Mouse (Mus musculus): ENCODE results near the gene Odc1. TPM values are rescaled to one million over a fixed set of nuclear protein-coding genes. Genes with fewer than 3 reads are reported as not detected.

Odc1 gene
- polyA plus RNA-seq, 1 experiment, result 247 TPM

GRCm38 (mm10) chr12:17591249-17591648 is 46.7 kb downstream of the Odc1 start:
- no peak for TF ChIP-seq CTCF (IDR thresholded peaks at IDR 0.05; ENCODE audit: borderline replicate concordance, extremely low read depth, insufficient read depth, insufficient read length)
- no peak for TF ChIP-seq POLR2A (IDR thresholded peaks at IDR 0.05; ENCODE audit: borderline replicate concordance, extremely low read depth, insufficient read depth, insufficient read length, poor library complexity, severe bottlenecking)
- DNase-seq (ENCODE audit: low read depth), result no peak

GRCm38 (mm10) chr12:17593956-17594355 is 49.4 kb downstream of the Odc1 start:
- DNase-seq (ENCODE audit: low read depth), result no peak
- no peak for TF ChIP-seq POLR2A (IDR thresholded peaks at IDR 0.05; ENCODE audit: borderline replicate concordance, extremely low read depth, insufficient read depth, insufficient read length, poor library complexity, severe bottlenecking)
- no peak for TF ChIP-seq CTCF (IDR thresholded peaks at IDR 0.05; ENCODE audit: borderline replicate concordance, extremely low read depth, insufficient read depth, insufficient read length)

GRCm38 (mm10) chr12:17594701-17595100 is 50.1 kb downstream of the Odc1 start:
- TF ChIP-seq POLR2A (IDR thresholded peaks at IDR 0.05; ENCODE audit: borderline replicate concordance, extremely low read depth, insufficient read depth, insufficient read length, poor library complexity, severe bottlenecking) (no peak), CTCF (IDR thresholded peaks at IDR 0.05; ENCODE audit: borderline replicate concordance, extremely low read depth, insufficient read depth, insufficient read length) (no peak)
- no peak for DNase-seq (ENCODE audit: low read depth)

GRCm38 (mm10) chr12:17595166-17595565 is 50.6 kb downstream of the Odc1 start:
- no peak for DNase-seq (ENCODE audit: low read depth)
- TF ChIP-seq CTCF (IDR thresholded peaks at IDR 0.05; ENCODE audit: borderline replicate concordance, extremely low read depth, insufficient read depth, insufficient read length) (no peak), POLR2A (IDR thresholded peaks at IDR 0.05; ENCODE audit: borderline replicate concordance, extremely low read depth, insufficient read depth, insufficient read length, poor library complexity, severe bottlenecking) (no peak)

Other genes starting within 250 kb of the Odc1 start
- 0.21 and 0.30 TPM in 2 replicates for gene Atp6v1c2, start 215.4 kb upstream of the Odc1 start, polyA plus RNA-seq (2012; rRNA removed)
- 15.0 and 16.3 TPM in 2 replicates for gene Nol10, start 196.3 kb upstream of the Odc1 start, polyA plus RNA-seq (2012; rRNA removed)
- 82.2 and 113 TPM in 2 replicates for gene Hpcal1, start 146.1 kb downstream of the Odc1 start, polyA plus RNA-seq (2012; rRNA removed)